Comparison of ENCODE assay signal across 8 mouse cellular contexts in the genomic region with DNA sequence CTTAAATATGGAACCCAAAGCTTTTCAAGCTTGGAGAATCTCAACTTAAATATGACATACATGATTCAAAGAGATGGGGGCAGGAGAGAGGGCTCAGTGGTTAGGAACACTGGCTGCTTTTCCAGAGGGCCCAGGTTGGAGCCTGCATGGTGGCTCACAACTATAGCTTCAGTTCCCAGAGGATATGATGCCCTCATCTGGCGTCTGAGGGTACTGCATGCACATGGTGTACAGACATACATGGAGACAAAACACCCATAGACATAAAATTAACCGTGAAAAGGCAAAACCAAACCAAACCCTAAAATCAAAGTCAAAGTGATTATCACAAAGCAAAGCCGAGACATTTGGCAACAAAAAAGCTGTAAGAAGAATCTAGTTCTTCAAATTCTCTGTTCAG. TPM values are rescaled to one million over a fixed set of nuclear protein-coding genes. Genes with fewer than 3 reads are reported as not detected.
DNase-seq lines count a peak whose midpoint lies in the region; ATAC-seq and TF ChIP-seq lines count a peak whose summit lies in the region.

No protein-coding gene starts in this region.

- H3K36me3 ChIP-seq in kidney, adult 2 months (ENCODE audit: control insufficient read depth, insufficient read depth, low read length) = no peaks in the 10 kb centered on the region
- no peaks in the 10 kb centered on the region for H3K36me3 ChIP-seq in ES-Bruce4 (ENCODE audit: control insufficient read depth, insufficient read depth, low read length, poor library complexity, severe bottlenecking)
- no peaks in the 10 kb centered on the region for H3K36me3 ChIP-seq in hindbrain, embryonic 14.5 days (replicated peaks; ENCODE audit: control insufficient read depth, insufficient read depth)
- no peaks in the 10 kb centered on the region for H3K36me3 ChIP-seq in midbrain, embryonic 14.5 days (ENCODE audit: control insufficient read depth, insufficient read depth, low read length)

- no peak overlapping the region for H3K9ac ChIP-seq in ES-Bruce4 (ENCODE audit: low read depth, poor library complexity, severe bottlenecking)
- H3K9ac ChIP-seq in hindbrain, embryonic 14.5 days = no peak overlapping the region
- H3K9ac ChIP-seq in midbrain, embryonic 14.5 days (replicated peaks; ENCODE audit: low read length) = no peak overlapping the region

- no peaks in the 10 kb centered on the region; the same call in 1 of the 2 replicates for H3K9me3 ChIP-seq in ES-Bruce4 (replicated peaks; ENCODE audit: control insufficient read depth, insufficient read depth, low read length, poor library complexity, severe bottlenecking)
- no peaks in the 10 kb centered on the region for H3K9me3 ChIP-seq in hindbrain, embryonic 14.5 days (ENCODE audit: control insufficient read depth, low read length)
- H3K9me3 ChIP-seq in midbrain, embryonic 14.5 days (ENCODE audit: control insufficient read depth, low read length) = no peaks in the 10 kb centered on the region

- H3K4me3 ChIP-seq in kidney, adult 2 months (ENCODE audit: insufficient read depth, low read depth, low read length) = no peak overlapping the region
- no peak overlapping the region for H3K4me3 ChIP-seq in ES-Bruce4 (ENCODE audit: low read depth, low read length)
- no peak overlapping the region for H3K4me3 ChIP-seq in hindbrain, embryonic 14.5 days (replicated peaks; ENCODE audit: low read length)
- no peak overlapping the region for H3K4me3 ChIP-seq in midbrain, embryonic 14.5 days (replicated peaks; ENCODE audit: low read depth, low read length)

- peak; percentile 29; the same call in 1 of the 2 replicates for TF ChIP-seq CTCF in kidney, adult 2 months (conservative IDR thresholded peaks at IDR 0.05; ENCODE audit: insufficient read depth, insufficient read length, low read depth, low read length)
- peak; percentile 38 for TF ChIP-seq CTCF in ES-Bruce4 (IDR thresholded peaks at IDR 0.05; ENCODE audit: low read depth, low read length)

- DNase-seq in kidney, adult 2 months = peak; percentile 17
- DNase-seq in kidney, adult 11 months = no peak
- DNase-seq in brain, adult 2 months (ENCODE audit: low read depth, low spot score) = peak; percentile 66
- DNase-seq in hindbrain, embryonic 14.5 days (ENCODE audit: low spot score) = peak; percentile 30
- DNase-seq in midbrain, embryonic 14.5 days = peak; percentile 62
- DNase-seq in heart, adult 11 months = no peak
- DNase-seq in adipocyte (ENCODE audit: low spot score) = no peak

- peak overlapping the region; percentile 73 for H3K4me2 ChIP-seq in hindbrain, embryonic 14.5 days (replicated peaks)
- no peak overlapping the region; the same call in 1 of the 2 replicates for H3K4me2 ChIP-seq in midbrain, embryonic 14.5 days (ENCODE audit: low read length)

- H3K27ac ChIP-seq in kidney, adult 2 months (ENCODE audit: insufficient read depth, low read depth, low read length) = no peak overlapping the region
- H3K27ac ChIP-seq in ES-Bruce4 (ENCODE audit: insufficient read depth, low read length) = no peak overlapping the region
- no peak overlapping the region for H3K27ac ChIP-seq in hindbrain, embryonic 14.5 days
- H3K27ac ChIP-seq in midbrain, embryonic 14.5 days (replicated peaks; ENCODE audit: low read depth, low read length) = no peak overlapping the region

- H3K4me1 ChIP-seq in kidney, adult 2 months (ENCODE audit: control insufficient read depth, insufficient read depth, low read length) = no peaks in the 10 kb centered on the region
- H3K4me1 ChIP-seq in ES-Bruce4 (ENCODE audit: control insufficient read depth, insufficient read depth, low read length) = no peaks in the 10 kb centered on the region
- H3K4me1 ChIP-seq in hindbrain, embryonic 14.5 days (replicated peaks; ENCODE audit: control insufficient read depth, insufficient read depth, low read length) = peaks cover 15% of the 10 kb centered on the region
- H3K4me1 ChIP-seq in midbrain, embryonic 14.5 days (ENCODE audit: control insufficient read depth, insufficient read depth, low read length) = 0 out of 2 replicates have a peak, but pooled peaks cover 6% of the 10 kb centered on the region

- 78% methylated on average over 3 of the region's 3 CpGs for whole genome bisulfite sequencing in kidney, adult 2 months
- WGBS in hindbrain, embryonic 14.5 days = 75% methylated on average over 3 of the region's 3 CpGs
- WGBS in midbrain, embryonic 14.5 days = 82% methylated on average over 3 of the region's 3 CpGs

- no peak for TF ChIP-seq EP300 in ES-Bruce4 (IDR thresholded peaks at IDR 0.05; ENCODE audit: insufficient read depth, low read depth, low read length)

- no peak for ATAC-seq in hindbrain, embryonic 14.5 days (ENCODE audit: low FRiP score)
- ATAC-seq in midbrain, embryonic 14.5 days (ENCODE audit: low FRiP score, low TSS enrichment) = no peak

- no peaks in the 10 kb centered on the region for H3K27me3 ChIP-seq in kidney, adult 2 months (replicated peaks; ENCODE audit: control insufficient read depth, insufficient read depth, low read length)
- H3K27me3 ChIP-seq in ES-Bruce4 (ENCODE audit: control insufficient read depth, insufficient read depth, low read length, poor library complexity, severe bottlenecking) = peaks cover 5% of the 10 kb centered on the region
- no peaks in the 10 kb centered on the region for H3K27me3 ChIP-seq in hindbrain, embryonic 14.5 days (ENCODE audit: control insufficient read depth, insufficient read depth, low read length)
- no peaks in the 10 kb centered on the region for H3K27me3 ChIP-seq in midbrain, embryonic 14.5 days (ENCODE audit: control insufficient read depth, insufficient read depth, low read length)

- no peak for TF ChIP-seq POLR2A in kidney, adult 2 months (IDR thresholded peaks at IDR 0.05; ENCODE audit: low read depth, low read length)
- no peak for TF ChIP-seq POLR2A in ES-Bruce4 (IDR thresholded peaks at IDR 0.05; ENCODE audit: insufficient read depth, low read length)

RNA-seq across cellular contexts. Expression of gene Rimkla, which starts 1.6 kb away (rescaled TPM):
- polyA plus RNA-seq in kidney, adult 2 months (2012; rRNA removed) = 0.52 and 0.58 TPM in 2 replicates
- polyA plus RNA-seq in ES-Bruce4 (2011; ENCODE audit: insufficient read depth, insufficient read length, low read depth, missing spikeins) = 3.3 and 5.5 TPM in 2 replicates
- 30.5 and 37.8 TPM in 2 replicates for polyA plus RNA-seq in hindbrain, embryonic 14.5 days (2014; fragmentation: Nextera tagmentation; extraction: Ambion mirVana)
- 22.9 and 26.2 TPM in 2 replicates for polyA plus RNA-seq in midbrain, embryonic 14.5 days (2014; fragmentation: Nextera tagmentation; extraction: Ambion mirVana)

RNA-seq across cellular contexts. Expression of gene Foxj3, which starts 46.0 kb away (rescaled TPM):
- polyA plus RNA-seq in kidney, adult 2 months (2012; rRNA removed) = 16.5 and 19.1 TPM in 2 replicates
- 47.9 and 51.0 TPM in 2 replicates for polyA plus RNA-seq in ES-Bruce4 (2011; ENCODE audit: insufficient read depth, insufficient read length, low read depth, missing spikeins)
- polyA plus RNA-seq in hindbrain, embryonic 14.5 days (2014; fragmentation: Nextera tagmentation; extraction: Ambion mirVana) = 30.0 and 36.4 TPM in 2 replicates
- polyA plus RNA-seq in midbrain, embryonic 14.5 days (2014; fragmentation: Nextera tagmentation; extraction: Ambion mirVana) = 18.6 and 31.6 TPM in 2 replicates

RNA-seq across cellular contexts. Expression of gene Frg2f1, which starts 48.5 kb away (rescaled TPM):
- 7.6 and 12.0 TPM in 2 replicates for polyA plus RNA-seq in kidney, adult 2 months (2012; rRNA removed)
- 1.2 and 2.2 TPM in 2 replicates for polyA plus RNA-seq in ES-Bruce4 (2011; ENCODE audit: insufficient read depth, insufficient read length, low read depth, missing spikeins)
- polyA plus RNA-seq in hindbrain, embryonic 14.5 days (2014; fragmentation: Nextera tagmentation; extraction: Ambion mirVana) = 9.2 and 10.5 TPM in 2 replicates
- 8.6 and 9.5 TPM in 2 replicates for polyA plus RNA-seq in midbrain, embryonic 14.5 days (2014; fragmentation: Nextera tagmentation; extraction: Ambion mirVana)

Comparison
In these comparisons a context has a peak if more than half of its experiments do, and no peak if none do; other contexts are left out.
1. DNase-seq: peak in kidney, adult 2 months (single experiment), brain, adult 2 months (single experiment), hindbrain, embryonic 14.5 days (single experiment) and midbrain, embryonic 14.5 days (single experiment); none in kidney, adult 11 months (single experiment), heart, adult 11 months (single experiment) and adipocyte (single experiment).